18 mouse cellular contexts compared by ENCODE assay signal in genomic region chr9:30212471-30213075, GRCm38 (mm10).
A peak's percentile ranks its signal among the peaks of the same experiment; 100 is the strongest.
DNase-seq lines count a peak whose midpoint lies in the region; ATAC-seq lines count a peak whose summit lies in the region.
"Had no signal": no experiment of that assay in that cellular context is flagged by ENCODE, and none has a peak within 500 bp of the region (broad histone marks: within the 10 kb centered on the region; RNA-seq: fewer than 3 reads in every experiment).

No protein-coding gene starts in this region.

- no peak overlapping the region for H3K4me3 ChIP-seq in midbrain, embryonic 10.5 days
- H3K4me3 ChIP-seq in neural tube, embryonic 15.5 days (replicated peaks), result no peak overlapping the region
- H3K4me3 ChIP-seq: heart, embryonic 13.5 days; lung, embryonic 15.5 days had no signal

- ATAC-seq in frontal cortex, adult (ENCODE audit: low TSS enrichment), result peak; percentile 97
- no peak for ATAC-seq in neural tube, embryonic 15.5 days (ENCODE audit: low FRiP score)
- ATAC-seq: CD4-positive, CD25-positive, alpha-beta regulatory T cell, adult 4 months; forebrain, embryonic 16.5 days had no signal

- WGBS in midbrain, embryonic 10.5 days, result 86% methylated on average over 3 of the region's 3 CpGs
- WGBS in neural tube, embryonic 15.5 days, result 79% methylated on average over 3 of the region's 3 CpGs

- no peaks in the 10 kb centered on the region for H3K27me3 ChIP-seq in midbrain, embryonic 10.5 days (ENCODE audit: low read depth, poor library complexity, severe bottlenecking)
- no peaks in the 10 kb centered on the region for H3K27me3 ChIP-seq in neural tube, embryonic 15.5 days (replicated peaks)
- H3K27me3 ChIP-seq: heart, embryonic 13.5 days; lung, embryonic 15.5 days had no signal

- H3K9ac ChIP-seq in neural tube, embryonic 15.5 days (replicated peaks), result no peak overlapping the region
- H3K9ac ChIP-seq: heart, embryonic 13.5 days; lung, embryonic 15.5 days had no signal

- no peaks in the 10 kb centered on the region for H3K36me3 ChIP-seq in midbrain, embryonic 10.5 days
- H3K36me3 ChIP-seq in neural tube, embryonic 15.5 days, result no peaks in the 10 kb centered on the region
- H3K36me3 ChIP-seq: heart, embryonic 13.5 days; lung, embryonic 15.5 days had no signal

- H3K4me1 ChIP-seq in midbrain, embryonic 10.5 days, result 0 out of 2 replicates have a peak, but pooled peaks cover 5% of the 10 kb centered on the region
- peaks cover 5% of the 10 kb centered on the region; the same call in 1 of the 2 replicates for H3K4me1 ChIP-seq in neural tube, embryonic 15.5 days
- H3K4me1 ChIP-seq: heart, embryonic 13.5 days; lung, embryonic 15.5 days had no signal

- no peak overlapping the region for H3K27ac ChIP-seq in midbrain, embryonic 10.5 days (replicated peaks)
- H3K27ac ChIP-seq in neural tube, embryonic 15.5 days (replicated peaks), result no peak overlapping the region
- H3K27ac ChIP-seq: heart, embryonic 13.5 days; lung, embryonic 15.5 days had no signal

- no peaks in the 10 kb centered on the region for H3K9me3 ChIP-seq in midbrain, embryonic 10.5 days (replicated peaks)
- no peaks in the 10 kb centered on the region for H3K9me3 ChIP-seq in neural tube, embryonic 15.5 days (replicated peaks)
- H3K9me3 ChIP-seq: heart, embryonic 13.5 days; lung, embryonic 15.5 days had no signal

- no peak overlapping the region for H3K4me2 ChIP-seq in neural tube, embryonic 15.5 days
- H3K4me2 ChIP-seq: heart, embryonic 13.5 days; liver, embryonic 11.5 days; lung, embryonic 15.5 days had no signal

- DNase-seq in frontal cortex, postnatal 36 days (ENCODE audit: low spot score in 2 of 2), result peak; percentile 68 to 78
- DNase-seq in layer of hippocampus, postnatal 25 days (ENCODE audit: extremely low spot score in 1 of 2, low spot score in 1 of 2), result peak; percentile 12 to 16
- peak; percentile 55 to 67 for DNase-seq in right cerebral cortex, postnatal 10 days (ENCODE audit: low spot score in 2 of 2)
- no peak for DNase-seq in lung, postnatal 14 days
- DNase-seq in midbrain, embryonic 10.5 days (ENCODE audit: low spot score), result no peak
- DNase-seq: adrenal gland, postnatal 25 days; cerebellum, postnatal 14 days; heart, postnatal 4 days; kidney, adult 2 months; kidney, postnatal 4 days; thymus, postnatal 25 days had no signal

Comparison
In these comparisons a context has a peak if more than half of its experiments do, and no peak if none do; other contexts are left out.
1. DNase-seq: peak in frontal cortex, postnatal 36 days (2 of 2), layer of hippocampus, postnatal 25 days (2 of 2) and right cerebral cortex, postnatal 10 days (2 of 2); none in lung, postnatal 14 days (single experiment) and midbrain, embryonic 10.5 days (single experiment).